Mouse (Mus musculus) granulocyte monocyte progenitor cell, adult 5-6 weeks (primary cell): Measurements from ENCODE around the gene Glod4. TPM values are rescaled to one million over a fixed set of nuclear protein-coding genes. Genes with fewer than 3 reads are reported as not detected.

Source experiments
- ATAC-seq: replicated peaks from 2 replicates; pipeline ENCODE4 v1.8.0; 2016; ENCODE audit warnings: mild to moderate bottlenecking, moderate TSS enrichment, inconsistent platforms; ENCODE audit not compliant: poor library complexity, severe bottlenecking
- total RNA-seq, 2 experiments: library from RNA; stranded (forward) in 1 of 2; stranded (reverse) in 1 of 2; fragments of 200-712, 200-1000 nt in 1 of 2; fragments of >200 nt in 1 of 2; fragmentation: Nextera tagmentation in 1 of 2; gene quantifications; 2 replicates each; pipeline ENCODE4 v1.2.3; 2014 to 2017

Glod4 gene
- total RNA-seq, 2 experiments from 2014 or later, result 126 to 302 TPM

GRCm38 (mm10) chr11:76099193-76099975 lies 144.1 kb downstream of the Glod4 start:
- ATAC-seq, result no peak

- ATAC-seq, result no peak
Observed at GRCm38 (mm10) chr11:76093610-76094009, 149.9 kb downstream of the Glod4 start.

GRCm38 (mm10) chr11:76089776-76090175 lies 153.7 kb downstream of the Glod4 start:
- ATAC-seq, result no peak

- ATAC-seq, result peak; percentile 68
Observed at GRCm38 (mm10) chr11:76088506-76088905, 155.0 kb downstream of the Glod4 start.

- peak; percentile 60 for ATAC-seq
Observed at GRCm38 (mm10) chr11:76085898-76086591, 157.5 kb downstream of the Glod4 start.

GRCm38 (mm10) chr11:76084943-76085342 lies 158.6 kb downstream of the Glod4 start:
- no peak for ATAC-seq

GRCm38 (mm10) chr11:76083941-76084367 lies 159.6 kb downstream of the Glod4 start:
- no peak for ATAC-seq

- no peak for ATAC-seq
Observed at GRCm38 (mm10) chr11:76081048-76081640, 162.4 kb downstream of the Glod4 start.

GRCm38 (mm10) chr11:76080293-76080692 lies 163.2 kb downstream of the Glod4 start:
- ATAC-seq, result no peak

- ATAC-seq, result no peak
Observed at GRCm38 (mm10) chr11:76077341-76077740, 166.2 kb downstream of the Glod4 start.

- no peak for ATAC-seq
Observed at GRCm38 (mm10) chr11:76074296-76075093, 169.0 kb downstream of the Glod4 start.

Other genes starting within 250 kb of the Glod4 start
- gene 1700016K19Rik, start 243.8 kb downstream of the Glod4 start, total RNA-seq (2014; fragmentation: Nextera tagmentation), result not detected in 2 replicates
- not detected in 2 replicates for gene 1700016K19Rik, start 243.8 kb downstream of the Glod4 start, total RNA-seq (2017)
- gene Rflnb, start 215.9 kb downstream of the Glod4 start, total RNA-seq (2014; fragmentation: Nextera tagmentation), result 8.1 and 14.5 TPM in 2 replicates
- 13.1 and 21.6 TPM in 2 replicates for gene Rflnb, start 215.9 kb downstream of the Glod4 start, total RNA-seq (2017)
- gene Vps53, start 64.1 kb downstream of the Glod4 start, total RNA-seq (2014; fragmentation: Nextera tagmentation), result 46.8 and 50.0 TPM in 2 replicates
- 38.4 and 58.6 TPM in 2 replicates for gene Vps53, start 64.1 kb downstream of the Glod4 start, total RNA-seq (2017)
- gene Fam57a, start 64.1 kb downstream of the Glod4 start, total RNA-seq (2014; fragmentation: Nextera tagmentation), result 1.2 and 5.6 TPM in 2 replicates
- gene Fam57a, start 64.1 kb downstream of the Glod4 start, total RNA-seq (2017), result 0.17 and 2.7 TPM in 2 replicates
- gene Dbil5, start 26.1 kb downstream of the Glod4 start, total RNA-seq (2014; fragmentation: Nextera tagmentation), result not detected in 2 replicates
- not detected in 2 replicates for gene Dbil5, start 26.1 kb downstream of the Glod4 start, total RNA-seq (2017)
- 21.6 and 21.9 TPM in 2 replicates for gene Gemin4, start 26.1 kb downstream of the Glod4 start, total RNA-seq (2014; fragmentation: Nextera tagmentation)
- gene Gemin4, start 26.1 kb downstream of the Glod4 start, total RNA-seq (2017), result 18.2 and 19.1 TPM in 2 replicates
- gene Mrm3, start within 50 bp of the Glod4 start, total RNA-seq (2014; fragmentation: Nextera tagmentation), result 19.7 and 26.3 TPM in 2 replicates
- gene Mrm3, start within 50 bp of the Glod4 start, total RNA-seq (2017), result 28.5 and 30.5 TPM in 2 replicates
- 29.6 and 32.3 TPM in 2 replicates for gene Nxn, start 155.4 kb upstream of the Glod4 start, total RNA-seq (2014; fragmentation: Nextera tagmentation)
- 24.1 and 25.5 TPM in 2 replicates for gene Nxn, start 155.4 kb upstream of the Glod4 start, total RNA-seq (2017)
- 21.3 and 32.4 TPM in 2 replicates for gene Timm22, start 163.2 kb upstream of the Glod4 start, total RNA-seq (2014; fragmentation: Nextera tagmentation)
- 9.9 and 13.9 TPM in 2 replicates for gene Timm22, start 163.2 kb upstream of the Glod4 start, total RNA-seq (2017)